In the genomic region with DNA sequence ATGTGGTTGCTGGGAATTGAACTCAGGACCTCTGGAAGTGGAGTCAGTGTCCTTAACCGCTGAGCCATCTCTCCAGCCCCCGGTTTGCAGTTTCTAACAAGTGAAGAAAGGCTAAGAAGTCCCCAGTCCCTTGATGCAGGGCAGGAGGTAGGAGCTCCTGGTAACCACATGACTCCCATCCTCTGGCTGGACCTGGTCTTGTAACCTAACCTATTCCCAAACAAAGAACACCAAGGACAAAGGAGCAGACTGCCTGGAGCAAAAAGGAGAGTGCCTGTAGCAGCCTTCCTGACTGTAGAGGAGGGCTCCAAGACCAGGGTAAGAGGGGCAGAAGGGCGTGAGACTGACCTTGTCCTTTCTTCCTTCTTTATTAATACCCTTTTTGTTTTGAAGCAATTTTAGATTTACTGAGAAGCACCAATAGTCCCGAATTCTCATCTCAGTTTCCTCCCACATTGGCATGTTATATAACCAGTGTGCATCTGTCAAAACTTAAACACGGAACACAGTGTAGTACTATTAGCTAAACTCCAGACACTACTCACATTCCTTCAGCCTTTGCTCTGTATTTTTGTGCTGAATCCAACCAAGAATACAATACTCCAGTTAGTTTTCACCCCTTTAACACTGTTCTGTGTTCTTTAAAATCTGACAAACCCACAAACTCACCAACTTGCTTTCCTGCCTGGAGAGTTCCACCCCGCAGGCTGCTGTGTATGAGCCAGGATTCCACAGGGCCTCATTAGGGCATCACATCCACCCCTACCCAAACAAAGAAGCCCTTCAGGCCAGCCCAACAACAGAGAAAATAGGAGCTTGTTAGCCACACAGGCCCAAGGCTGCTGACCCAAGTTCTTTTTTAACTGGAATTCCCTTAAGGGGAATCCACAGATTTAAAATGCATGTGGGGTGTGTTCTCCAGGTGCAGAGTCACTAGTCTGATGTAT, we compare ENCODE assay signal across 9 mouse cellular contexts. TPM values are rescaled to one million over a fixed set of nuclear protein-coding genes. Genes with fewer than 3 reads are reported as not detected.
A peak's percentile ranks its signal among the peaks of the same experiment; 100 is the strongest.
DNase-seq lines count a peak whose midpoint lies in the region; ATAC-seq lines count a peak whose summit lies in the region.
"Had no signal": no experiment of that assay in that cellular context is flagged by ENCODE, and none has a peak within 500 bp of the region (broad histone marks: within the 10 kb centered on the region; RNA-seq: fewer than 3 reads in every experiment).

No protein-coding gene starts in this region.

- no peaks in the 10 kb centered on the region for H3K27me3 ChIP-seq in heart, embryonic 10.5 days (ENCODE audit: insufficient read depth, poor library complexity, severe bottlenecking)
- H3K27me3 ChIP-seq in hindbrain, embryonic 11.5 days (ENCODE audit: control insufficient read depth, insufficient read depth, low read length) = no peaks in the 10 kb centered on the region
- no peaks in the 10 kb centered on the region for H3K27me3 ChIP-seq in midbrain, embryonic 10.5 days (ENCODE audit: low read depth, poor library complexity, severe bottlenecking)

- peaks cover 36% of the 10 kb centered on the region for H3K4me1 ChIP-seq in heart, embryonic 10.5 days
- peaks cover 10% of the 10 kb centered on the region for H3K4me1 ChIP-seq in hindbrain, embryonic 11.5 days (replicated peaks; ENCODE audit: control insufficient read depth, insufficient read depth, low read length)
- H3K4me1 ChIP-seq in midbrain, embryonic 10.5 days = peaks cover 52% of the 10 kb centered on the region

- H3K9me3 ChIP-seq in heart, embryonic 10.5 days = no peaks in the 10 kb centered on the region
- H3K9me3 ChIP-seq in hindbrain, embryonic 11.5 days (ENCODE audit: control insufficient read depth, low read length) = no peaks in the 10 kb centered on the region
- H3K9me3 ChIP-seq in midbrain, embryonic 10.5 days (replicated peaks) = no peaks in the 10 kb centered on the region

- peak overlapping the region; percentile 68 for H3K27ac ChIP-seq in heart, embryonic 10.5 days
- peak overlapping the region; percentile 43 for H3K27ac ChIP-seq in hindbrain, embryonic 11.5 days (ENCODE audit: low read depth, low read length)
- peak overlapping the region; percentile 71 for H3K27ac ChIP-seq in midbrain, embryonic 10.5 days (replicated peaks)

- H3K36me3 ChIP-seq in heart, embryonic 10.5 days = no peaks in the 10 kb centered on the region
- no peaks in the 10 kb centered on the region for H3K36me3 ChIP-seq in hindbrain, embryonic 11.5 days (ENCODE audit: control insufficient read depth, insufficient read depth, low read length)
- no peaks in the 10 kb centered on the region for H3K36me3 ChIP-seq in midbrain, embryonic 10.5 days

- DNase-seq in heart, embryonic 10.5 days (ENCODE audit: low spot score) = no peak
- no peak for DNase-seq in heart, adult 11 months
- DNase-seq in R1 (ENCODE audit: low read depth, low spot score) = peak; percentile 28
- DNase-seq in hindbrain, embryonic 11.5 days (ENCODE audit: low spot score) = peak; percentile 45
- DNase-seq in midbrain, embryonic 10.5 days (ENCODE audit: low spot score) = no peak
- DNase-seq in ovary, postnatal 10 days (ENCODE audit: low spot score) = no peak
- no peak for DNase-seq in right cerebral cortex, postnatal 14 days
- no peak for DNase-seq in cerebellum, postnatal 10 days
- DNase-seq: cerebellum, postnatal 36 days had no signal

- ATAC-seq in hindbrain, embryonic 11.5 days (ENCODE audit: low FRiP score) = no peak

- WGBS in heart, embryonic 10.5 days = 78% methylated on average over 6 of the region's 6 CpGs
- WGBS in hindbrain, embryonic 11.5 days = 63% methylated on average over 6 of the region's 6 CpGs
- 73% methylated on average over 6 of the region's 6 CpGs for WGBS in midbrain, embryonic 10.5 days

- no peak overlapping the region for H3K9ac ChIP-seq in hindbrain, embryonic 11.5 days (ENCODE audit: low read depth, low read length)

- H3K4me2 ChIP-seq in hindbrain, embryonic 11.5 days (replicated peaks; ENCODE audit: low read depth, low read length) = no peak overlapping the region

- no peak overlapping the region for H3K4me3 ChIP-seq in heart, embryonic 10.5 days
- H3K4me3 ChIP-seq in hindbrain, embryonic 11.5 days (ENCODE audit: low read depth, low read length) = no peak overlapping the region
- H3K4me3 ChIP-seq in midbrain, embryonic 10.5 days = no peak overlapping the region

RNA-seq across cellular contexts. Expression of a gene that starts 58.7 kb away (rescaled TPM):
- 19.3 and 28.4 TPM in 2 replicates for polyA plus RNA-seq in heart, embryonic 10.5 days (2016; fragmentation: Nextera tagmentation; extraction: Ambion mirVana)
- 13.9 and 15.8 TPM in 2 replicates for polyA plus RNA-seq in hindbrain, embryonic 11.5 days (2014; fragmentation: Nextera tagmentation; extraction: Ambion mirVana)
- polyA plus RNA-seq in midbrain, embryonic 10.5 days (2016; fragmentation: Nextera tagmentation; extraction: Ambion mirVana) = 17.6 and 26.2 TPM in 2 replicates

RNA-seq across cellular contexts. Expression of a gene that starts 59.2 kb away (rescaled TPM):
- polyA plus RNA-seq in heart, embryonic 10.5 days (2016; fragmentation: Nextera tagmentation; extraction: Ambion mirVana) = 1.0 and 2.0 TPM in 2 replicates
- polyA plus RNA-seq in hindbrain, embryonic 11.5 days (2014; fragmentation: Nextera tagmentation; extraction: Ambion mirVana) = 6.6 and 7.0 TPM in 2 replicates
- polyA plus RNA-seq in midbrain, embryonic 10.5 days (2016; fragmentation: Nextera tagmentation; extraction: Ambion mirVana) = 1.7 and 1.8 TPM in 2 replicates

Comparison
In these comparisons a context has a peak if more than half of its experiments do, and no peak if none do; other contexts are left out.
1. DNase-seq: peak in R1 (single experiment) and hindbrain, embryonic 11.5 days (single experiment); none in heart, embryonic 10.5 days (single experiment), heart, adult 11 months (single experiment), midbrain, embryonic 10.5 days (single experiment), ovary, postnatal 10 days (single experiment), right cerebral cortex, postnatal 14 days (single experiment) and cerebellum, postnatal 10 days (0 of 2).
2. Peak in every context shown above with its lines, with median percentiles within 50 percentile points of each other: H3K27ac ChIP-seq.